Mouse (Mus musculus) spleen, postnatal 36 days (tissue): Measurements from ENCODE around the gene Cntnap2.
"Not testable (repeated sequence)": the region's sequence is repeated elsewhere in the genome, so short reads cannot be mapped to it uniquely, and the experiment has no call there.

Experiments used
- DNase-seq, 2 experiments: peaks; one replicate each; pipeline ENCODE4 v3.0.0; 2022; ENCODE audit warnings: low spot score in 2 of 2, mixed read lengths in 1 of 2

The Cntnap2 gene

GRCm38 (mm10) chr6:47239376-47239921, 2180.3 kb downstream of the Cntnap2 start:
- DNase-seq, result no peak

DNA sequence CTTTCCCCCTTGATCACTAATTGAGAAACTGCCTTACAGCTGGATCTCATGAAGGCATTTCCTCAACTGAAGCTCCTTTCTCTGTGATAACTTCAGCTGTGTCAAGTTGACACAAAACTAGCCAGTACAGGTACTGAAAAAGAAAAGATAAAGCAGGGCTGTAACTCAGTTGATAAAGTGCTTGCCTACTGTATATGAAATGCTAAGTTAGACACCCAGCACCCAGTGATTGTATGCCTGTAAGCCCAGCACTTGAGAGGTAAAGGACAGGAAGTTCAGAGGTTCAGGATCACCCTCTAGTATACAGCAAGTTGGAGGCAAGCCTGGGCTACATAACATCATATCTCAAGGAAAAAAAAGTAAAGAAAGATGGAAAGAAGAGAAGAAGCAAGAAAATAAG, 2182.2 kb downstream of the Cntnap2 start:
- DNase-seq, result no peak

GRCm38 (mm10) chr6:47243863-47244606, 2184.9 kb downstream of the Cntnap2 start:
- no peak for DNase-seq

GRCm38 (mm10) chr6:47244642-47245041, 2185.5 kb downstream of the Cntnap2 start:
- DNase-seq, result no peak

GRCm38 (mm10) chr6:47255270-47255669, 2196.1 kb downstream of the Cntnap2 start:
- no peak for DNase-seq

DNA sequence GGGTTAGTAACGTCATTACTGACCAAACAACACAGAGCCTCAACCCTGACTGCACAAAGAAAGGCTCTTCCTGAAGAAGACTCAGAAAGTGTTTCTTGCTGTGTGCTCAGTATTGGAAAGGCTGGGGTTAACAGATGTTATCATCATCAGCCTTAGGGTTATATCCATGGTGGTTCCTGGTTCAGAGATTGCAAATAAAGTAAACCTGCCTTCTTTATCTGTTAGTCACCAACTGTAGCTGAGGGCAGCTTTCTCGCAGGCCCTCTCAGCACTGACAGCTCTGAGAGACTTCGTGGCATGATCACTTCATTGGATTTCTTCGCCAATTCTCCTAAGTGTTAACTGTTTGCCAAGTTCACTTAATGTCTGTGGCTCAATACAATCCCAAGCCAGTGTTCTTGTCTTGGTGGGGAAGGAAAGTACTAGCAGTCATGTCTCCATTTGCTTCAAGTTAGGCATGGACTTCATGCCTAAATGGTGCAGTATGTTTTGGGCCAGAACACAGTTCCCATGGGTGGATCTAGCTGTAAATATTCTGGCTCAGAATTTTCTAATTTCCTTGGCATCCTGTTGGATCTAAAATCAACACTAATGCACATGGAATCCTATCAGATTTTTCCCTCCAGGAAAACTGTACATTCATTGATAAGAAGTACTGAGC, 2197.2 kb downstream of the Cntnap2 start:
- no peak for DNase-seq

DNA sequence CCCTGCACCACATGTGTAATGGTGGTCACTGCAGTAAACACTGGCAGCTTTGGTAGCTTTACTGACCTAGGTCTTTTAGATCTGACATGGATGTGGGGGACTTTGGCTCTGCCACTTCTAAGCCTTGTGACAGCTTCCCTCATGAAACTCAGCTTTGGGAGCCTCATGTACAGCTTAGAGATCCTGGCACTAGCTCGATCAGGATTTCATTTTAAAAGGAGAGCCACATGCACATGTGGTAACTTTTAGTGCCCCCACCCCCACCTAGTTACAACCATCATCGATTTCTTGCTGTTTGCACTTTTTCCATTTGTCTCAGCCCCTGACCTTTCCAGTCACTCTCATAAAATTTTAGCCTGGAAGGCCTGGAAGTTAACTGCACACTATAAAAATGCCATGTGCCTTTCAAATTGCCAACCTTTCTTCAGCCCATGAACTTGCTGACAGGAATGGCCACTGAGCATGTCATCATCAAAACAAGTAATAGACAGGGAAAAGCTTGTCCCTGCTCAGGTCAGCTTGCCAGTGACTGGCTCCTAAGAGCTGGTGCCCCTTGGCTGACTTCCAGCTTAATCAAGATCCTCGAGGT, 2197.9 kb downstream of the Cntnap2 start:
- DNase-seq, result no peak

DNA sequence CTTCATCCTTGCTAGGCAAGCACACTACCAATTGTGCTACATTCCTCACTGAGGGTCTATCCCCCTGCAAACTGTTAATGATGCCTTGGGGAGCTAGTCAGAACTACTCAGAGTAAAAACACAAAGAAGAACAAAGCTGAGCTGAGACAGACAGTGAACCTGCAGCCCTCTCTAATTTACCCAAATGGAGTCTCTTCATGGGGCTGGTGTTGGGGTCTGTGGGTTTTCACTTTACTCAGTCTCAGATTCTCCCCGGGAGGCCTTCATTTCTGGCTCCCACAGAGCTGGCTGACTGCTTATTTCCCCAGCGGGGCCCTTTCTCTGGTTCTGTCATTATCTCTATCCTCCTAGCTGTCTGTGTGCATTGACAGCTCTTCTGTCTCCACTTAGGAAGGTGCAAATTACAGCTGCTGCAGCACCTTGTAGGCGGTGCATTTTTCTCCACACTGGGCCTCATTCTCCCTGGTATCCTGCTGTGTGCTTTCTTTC, 2200.5 kb downstream of the Cntnap2 start:
- no peak for DNase-seq

GRCm38 (mm10) chr6:47267236-47267635, 2208.1 kb downstream of the Cntnap2 start:
- no peak for DNase-seq

- DNase-seq, result no peak
These were observed 2210.3 kb downstream of the Cntnap2 start for GRCm38 (mm10) chr6:47269455-47269854.

DNA sequence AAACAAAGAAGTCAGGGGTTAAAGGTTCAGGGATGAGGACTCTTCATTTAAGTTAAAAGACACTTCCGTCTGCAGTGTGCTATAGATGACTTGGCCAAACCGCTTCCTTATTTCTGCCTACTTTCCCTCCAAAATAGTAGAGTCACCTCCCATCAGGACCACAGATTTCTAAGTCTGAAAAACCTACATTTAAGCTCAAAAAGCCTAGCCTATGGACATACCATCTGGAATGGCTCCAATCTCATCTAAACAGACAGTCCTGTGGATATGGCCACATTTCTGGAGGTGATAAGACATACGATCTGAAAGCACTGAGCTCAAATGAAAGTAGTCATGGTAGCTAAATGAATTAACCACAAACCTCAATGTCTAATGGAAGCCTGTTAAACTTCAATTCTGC, 2212.4 kb downstream of the Cntnap2 start:
- no peak for DNase-seq

DNA sequence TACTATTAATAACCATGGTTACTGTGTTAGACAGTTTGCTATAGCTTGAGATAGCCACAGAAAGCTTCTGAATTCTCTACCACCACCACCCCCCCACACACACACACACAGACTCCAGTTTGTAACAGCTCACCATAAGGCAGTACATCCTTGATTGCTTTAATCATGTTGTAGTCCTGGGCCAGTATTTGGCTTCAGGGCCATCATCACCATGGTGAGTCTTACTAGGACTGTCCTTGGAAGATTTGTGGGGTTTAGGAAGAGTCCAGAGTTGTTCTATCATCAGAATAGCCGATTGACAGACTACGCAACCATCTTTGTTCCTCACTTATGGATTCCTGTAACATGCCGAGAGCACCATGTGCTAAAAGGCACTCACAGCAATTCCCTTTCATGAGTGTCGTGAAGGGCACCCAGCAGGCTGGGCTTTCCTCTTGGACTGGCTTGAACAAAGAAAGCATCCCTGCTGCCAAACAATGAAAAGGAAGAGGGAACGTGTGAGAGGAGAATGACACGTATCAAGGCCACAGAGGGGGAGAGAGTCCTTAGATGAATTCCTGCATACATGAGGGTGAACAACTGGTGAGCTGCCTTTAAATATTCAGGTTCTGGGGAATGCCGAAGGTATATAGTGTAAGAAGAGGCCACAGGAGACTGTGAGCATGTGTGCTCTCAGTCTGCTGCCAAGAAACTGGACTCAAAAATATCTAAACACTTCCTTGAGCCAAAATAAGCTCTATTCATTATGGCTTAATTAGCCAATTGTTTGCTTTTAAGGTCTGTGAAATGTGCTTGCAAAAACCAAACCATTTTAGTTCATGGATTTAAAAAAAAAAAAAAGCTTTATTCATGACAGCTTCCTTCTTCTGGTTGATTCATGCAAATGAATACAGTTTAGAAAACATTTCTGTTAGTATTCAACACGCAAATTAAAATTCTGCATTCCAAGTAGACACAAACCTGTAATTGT, 2213.7 kb downstream of the Cntnap2 start:
- no peak for DNase-seq

DNA sequence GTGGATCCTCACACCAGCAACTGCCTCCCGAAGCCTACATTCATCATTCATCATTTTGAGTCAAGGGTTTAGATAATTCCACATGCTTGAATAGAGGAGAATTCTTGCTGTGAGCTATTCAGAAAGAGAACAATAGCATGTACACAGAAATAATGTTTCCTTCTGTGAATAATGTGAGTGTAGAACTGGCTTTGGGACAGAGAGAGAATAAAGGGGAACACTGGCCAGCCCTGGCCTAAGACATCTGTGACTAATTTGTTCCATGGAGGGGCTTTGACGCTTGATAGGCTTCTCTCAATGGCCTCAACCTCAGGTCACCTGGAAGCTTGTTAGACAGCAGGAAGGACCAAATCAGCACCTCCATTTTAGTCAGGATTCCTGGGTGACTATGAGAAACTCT, 2215.9 kb downstream of the Cntnap2 start:
- DNase-seq, result no peak

GRCm38 (mm10) chr6:47279183-47279582, 2220.0 kb downstream of the Cntnap2 start:
- DNase-seq, result no peak

- DNase-seq, result no peak
These were observed 2222.4 kb downstream of the Cntnap2 start for GRCm38 (mm10) chr6:47281584-47281983.

GRCm38 (mm10) chr6:47284794-47285193, 2225.6 kb downstream of the Cntnap2 start:
- no peak for DNase-seq

- DNase-seq, result no peak
These were observed 2226.6 kb downstream of the Cntnap2 start for GRCm38 (mm10) chr6:47285742-47286141.

DNA sequence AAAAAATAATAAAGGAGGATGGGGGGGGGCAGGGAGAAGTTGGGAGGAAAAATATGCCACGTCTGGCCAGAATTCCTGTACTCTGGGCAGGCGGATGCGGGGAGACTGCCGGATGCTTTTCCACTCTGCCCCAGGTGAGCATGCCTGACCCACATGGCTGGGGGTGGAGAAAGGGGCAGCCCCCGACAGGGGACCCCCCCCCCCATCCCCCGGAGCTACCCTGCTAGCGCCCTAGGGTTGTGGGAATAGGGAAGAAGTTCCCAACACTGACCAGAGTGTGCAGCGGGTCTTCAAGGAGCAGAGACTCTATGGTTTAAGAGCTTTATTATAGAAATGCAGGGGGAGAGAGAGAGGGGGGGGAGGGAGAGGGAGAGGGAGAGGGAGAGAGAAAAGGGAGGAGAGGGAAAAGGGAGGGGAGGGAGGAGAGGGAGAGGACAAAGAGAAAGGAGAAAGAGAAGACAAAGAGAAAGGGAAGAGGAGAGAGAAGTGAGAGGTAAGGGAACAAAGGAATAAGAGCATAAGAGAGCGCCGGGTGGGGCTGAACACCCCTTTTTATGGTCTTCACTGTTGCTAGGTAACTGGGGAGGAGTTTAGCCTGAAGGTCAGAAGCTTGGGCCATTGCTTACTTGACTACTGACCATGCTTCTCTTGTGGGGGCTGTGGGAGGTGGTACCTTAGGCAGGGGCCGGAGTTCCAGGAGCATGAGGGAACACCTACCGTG, 2227.2 kb downstream of the Cntnap2 start:
- DNase-seq, result not testable (repeated sequence)

DNA sequence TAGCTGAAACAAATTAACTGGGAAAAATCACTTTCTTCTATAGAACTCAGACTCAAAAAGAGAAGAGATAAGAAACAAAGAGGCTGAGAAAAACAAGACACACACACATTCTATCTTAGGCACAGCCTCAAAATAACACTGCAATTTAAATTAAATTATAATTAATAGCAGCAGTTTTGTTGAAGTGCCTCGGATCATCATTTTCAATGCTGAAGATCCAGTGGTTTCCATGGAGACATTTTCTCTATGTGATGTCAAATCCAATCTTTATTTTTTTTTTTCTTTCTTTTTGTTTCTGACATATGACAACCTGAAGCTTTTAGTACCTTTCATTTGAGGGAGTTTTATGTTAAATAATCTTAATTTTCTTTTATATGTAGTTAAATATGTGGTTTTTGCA, 2228.6 kb downstream of the Cntnap2 start:
- DNase-seq, result no peak

GRCm38 (mm10) chr6:47291973-47292372, 2232.8 kb downstream of the Cntnap2 start:
- DNase-seq, result no peak

DNA sequence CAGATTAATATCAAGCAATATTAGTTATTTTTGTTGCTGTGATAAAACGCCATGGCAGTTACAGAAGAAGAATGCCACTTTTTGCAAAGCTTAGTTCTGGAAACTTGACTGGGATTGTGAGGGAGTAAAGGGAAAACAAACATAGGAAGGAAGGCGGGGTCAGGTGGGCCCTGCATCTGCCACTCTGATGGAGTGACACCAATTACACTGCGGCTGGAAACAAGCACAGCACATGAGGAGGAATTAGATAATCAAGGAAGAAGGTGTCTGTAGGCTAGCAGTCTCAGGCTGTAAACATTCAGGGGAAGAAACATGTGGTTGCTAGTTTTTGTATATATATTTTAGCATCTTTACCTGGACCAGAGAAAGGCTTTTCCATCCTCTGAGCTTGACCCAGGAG, 2233.3 kb downstream of the Cntnap2 start:
- no peak for DNase-seq
